In genomic region chr13:106918322-106919050, GRCm38 (mm10) we compare ENCODE assay signal across 10 mouse cellular contexts. TPM values are rescaled to one million over a fixed set of nuclear protein-coding genes. Genes with fewer than 3 reads are reported as not detected.
DNase-seq lines count a peak whose midpoint lies in the region; ATAC-seq and TF ChIP-seq lines count a peak whose summit lies in the region.
"Had no signal": no experiment of that assay in that cellular context is flagged by ENCODE, and none has a peak within 500 bp of the region (broad histone marks: within the 10 kb centered on the region; RNA-seq: fewer than 3 reads in every experiment).

No protein-coding gene starts in this region.

- WGBS in heart, embryonic 13.5 days = 44% methylated on average over 7 of the region's 7 CpGs
- 55% methylated on average over 7 of the region's 7 CpGs for WGBS in lung, postnatal 0 days

- no peak for ATAC-seq in heart, embryonic 13.5 days (ENCODE audit: extremely low read depth, insufficient number of reproducible peaks, low FRiP score, low TSS enrichment)
- ATAC-seq in lung, postnatal 0 days = no peak

- no peak for TF ChIP-seq EP300 in lung, postnatal 0 days (IDR thresholded peaks at IDR 0.05)

- H3K9ac ChIP-seq in heart, embryonic 13.5 days = no peak overlapping the region
- H3K9ac ChIP-seq in lung, postnatal 0 days (replicated peaks; ENCODE audit: low read depth) = no peak overlapping the region
- H3K9ac ChIP-seq: neural tube, embryonic 12.5 days had no signal

- TF ChIP-seq CTCF in lung, postnatal 0 days (IDR thresholded peaks at IDR 0.05) = peak; percentile 72

- no peak for DNase-seq in heart, adult 9 months (ENCODE audit: low spot score in 2 of 2)
- DNase-seq in 416B (ENCODE audit: low read depth) (peak; percentile 78), adipocyte (ENCODE audit: low spot score) (peak; percentile 50)
- peak; percentile 76 for DNase-seq in lung, postnatal 0 days (ENCODE audit: low spot score)
- no peak for DNase-seq in thymus, adult 18-20 months
- no peak for DNase-seq in kidney, postnatal 4 days
- no peak for DNase-seq in thymus, postnatal 4 days
- DNase-seq: kidney, postnatal 10 days had no signal

- H3K27me3 ChIP-seq in heart, embryonic 13.5 days (replicated peaks) = no peaks in the 10 kb centered on the region
- H3K27me3 ChIP-seq in lung, postnatal 0 days (replicated peaks; ENCODE audit: insufficient read depth, low read length) = no peaks in the 10 kb centered on the region
- H3K27me3 ChIP-seq: neural tube, embryonic 12.5 days had no signal

- no peak overlapping the region for H3K4me3 ChIP-seq in heart, embryonic 13.5 days
- H3K4me3 ChIP-seq in lung, postnatal 0 days (ENCODE audit: low read depth, low read length) = no peak overlapping the region
- H3K4me3 ChIP-seq: neural tube, embryonic 12.5 days had no signal

- peak overlapping the region; percentile 45; the same call in 1 of the 2 replicates for H3K27ac ChIP-seq in heart, embryonic 13.5 days (replicated peaks)
- H3K27ac ChIP-seq in lung, postnatal 0 days (ENCODE audit: low read length) = no peak overlapping the region
- H3K27ac ChIP-seq: neural tube, embryonic 12.5 days had no signal

- H3K9me3 ChIP-seq in heart, embryonic 13.5 days = no peaks in the 10 kb centered on the region
- no peaks in the 10 kb centered on the region for H3K9me3 ChIP-seq in lung, postnatal 0 days (ENCODE audit: low read length)
- H3K9me3 ChIP-seq: neural tube, embryonic 12.5 days had no signal

- no peak overlapping the region for H3K4me2 ChIP-seq in heart, embryonic 13.5 days
- no peak overlapping the region for H3K4me2 ChIP-seq in lung, postnatal 0 days (replicated peaks; ENCODE audit: low read depth, low read length)
- H3K4me2 ChIP-seq: neural tube, embryonic 12.5 days had no signal

- peaks cover 53% of the 10 kb centered on the region for H3K36me3 ChIP-seq in heart, embryonic 13.5 days
- 0 out of 2 replicates have a peak, but pooled peaks cover 8% of the 10 kb centered on the region for H3K36me3 ChIP-seq in lung, postnatal 0 days (ENCODE audit: insufficient read depth, low read length)

- peaks cover 21% of the 10 kb centered on the region for H3K4me1 ChIP-seq in heart, embryonic 13.5 days
- no peaks in the 10 kb centered on the region for H3K4me1 ChIP-seq in lung, postnatal 0 days (ENCODE audit: insufficient read depth, low read depth, low read length)
- H3K4me1 ChIP-seq: neural tube, embryonic 12.5 days had no signal

RNA-seq across cellular contexts. Expression of gene Ipo11, which starts 18.3 kb away (rescaled TPM):
- polyA plus RNA-seq in heart, embryonic 13.5 days (2015; fragmentation: Nextera tagmentation; extraction: Ambion mirVana) = 63.1 and 66.4 TPM in 2 replicates
- 21.6 and 25.3 TPM in 2 replicates for polyA plus RNA-seq in lung, postnatal 0 days (2015; fragmentation: Nextera tagmentation; extraction: Ambion mirVana)

RNA-seq across cellular contexts. Expression of gene Dimt1, which starts 28.4 kb away (rescaled TPM):
- 28.5 and 28.8 TPM in 2 replicates for polyA plus RNA-seq in heart, embryonic 13.5 days (2015; fragmentation: Nextera tagmentation; extraction: Ambion mirVana)
- 14.6 and 18.5 TPM in 2 replicates for polyA plus RNA-seq in lung, postnatal 0 days (2015; fragmentation: Nextera tagmentation; extraction: Ambion mirVana)

Comparison
In these comparisons a context has a peak if more than half of its experiments do, and no peak if none do; other contexts are left out.
1. DNase-seq: peak in 416B (single experiment), adipocyte (single experiment) and lung, postnatal 0 days (single experiment); none in heart, adult 9 months (0 of 2), thymus, adult 18-20 months (0 of 2), kidney, postnatal 4 days (0 of 2) and thymus, postnatal 4 days (single experiment).